Mouse (Mus musculus): Measurements from ENCODE around the gene Vmn1r228. TPM values are rescaled to one million over a fixed set of nuclear protein-coding genes. Genes with fewer than 3 reads are reported as not detected.

Gene Vmn1r228
- not detected for polyA plus RNA-seq (2014; fragmentation: Illumina TruSeq; extraction: RNeasy Lipid Tissue Mini Kit (QIAGEN cat#74804); ENCODE audit: low read depth, low replicate concordance)

GRCm38 (mm10) chr17:20786057-20786456, at the start of gene Vmn1r228:
Gene Vmn1r228, minus strand, starts transcription at chr17:20786157.

GRCm38 (mm10) chr17:20811255-20811654, 25.3 kb upstream of the Vmn1r228 start, which contains the start of gene Vmn1r229:
Gene Vmn1r229, plus strand, starts transcription at chr17:20811555.

GRCm38 (mm10) chr17:20729543-20729942, 56.4 kb downstream of the Vmn1r228 start, which contains the start of gene Vmn1r227:
Gene Vmn1r227, plus strand, starts transcription at chr17:20729843.

Other genes starting within 250 kb of the Vmn1r228 start
- gene Vmn2r109, start 221.4 kb downstream of the Vmn1r228 start, polyA plus RNA-seq (2014; fragmentation: Illumina TruSeq; extraction: RNeasy Lipid Tissue Mini Kit (QIAGEN cat#74804); ENCODE audit: low read depth, low replicate concordance): not detected
- gene Vmn2r110, start 189.7 kb downstream of the Vmn1r228 start, polyA plus RNA-seq (2014; fragmentation: Illumina TruSeq; extraction: RNeasy Lipid Tissue Mini Kit (QIAGEN cat#74804); ENCODE audit: low read depth, low replicate concordance): not detected
- gene Fpr-rs3, start 161.3 kb downstream of the Vmn1r228 start, polyA plus RNA-seq (2014; fragmentation: Illumina TruSeq; extraction: RNeasy Lipid Tissue Mini Kit (QIAGEN cat#74804); ENCODE audit: low read depth, low replicate concordance): not detected
- not detected for gene Vmn1r226, start 103.3 kb downstream of the Vmn1r228 start, polyA plus RNA-seq (2014; fragmentation: Illumina TruSeq; extraction: RNeasy Lipid Tissue Mini Kit (QIAGEN cat#74804); ENCODE audit: low read depth, low replicate concordance)
- gene Vmn1r227, start 56.3 kb downstream of the Vmn1r228 start, polyA plus RNA-seq (2014; fragmentation: Illumina TruSeq; extraction: RNeasy Lipid Tissue Mini Kit (QIAGEN cat#74804); ENCODE audit: low read depth, low replicate concordance): not detected
- gene Vmn1r229, start 25.4 kb upstream of the Vmn1r228 start, polyA plus RNA-seq (2014; fragmentation: Illumina TruSeq; extraction: RNeasy Lipid Tissue Mini Kit (QIAGEN cat#74804); ENCODE audit: low read depth, low replicate concordance): not detected
- gene Vmn1r230, start 54.3 kb upstream of the Vmn1r228 start, polyA plus RNA-seq (2014; fragmentation: Illumina TruSeq; extraction: RNeasy Lipid Tissue Mini Kit (QIAGEN cat#74804); ENCODE audit: low read depth, low replicate concordance): not detected
- gene Vmn1r231, start 118.9 kb upstream of the Vmn1r228 start, polyA plus RNA-seq (2014; fragmentation: Illumina TruSeq; extraction: RNeasy Lipid Tissue Mini Kit (QIAGEN cat#74804); ENCODE audit: low read depth, low replicate concordance): not detected
- not detected for gene Vmn1r232, start 133.6 kb upstream of the Vmn1r228 start, polyA plus RNA-seq (2014; fragmentation: Illumina TruSeq; extraction: RNeasy Lipid Tissue Mini Kit (QIAGEN cat#74804); ENCODE audit: low read depth, low replicate concordance)
- 39.1 TPM for gene Ppp2r1a, start 159.2 kb upstream of the Vmn1r228 start, polyA plus RNA-seq (2014; fragmentation: Illumina TruSeq; extraction: RNeasy Lipid Tissue Mini Kit (QIAGEN cat#74804); ENCODE audit: low read depth, low replicate concordance)
- not detected for gene Vmn1r233, start 210.3 kb upstream of the Vmn1r228 start, polyA plus RNA-seq (2014; fragmentation: Illumina TruSeq; extraction: RNeasy Lipid Tissue Mini Kit (QIAGEN cat#74804); ENCODE audit: low read depth, low replicate concordance)
- gene Zfp160, start 222.7 kb upstream of the Vmn1r228 start, polyA plus RNA-seq (2014; fragmentation: Illumina TruSeq; extraction: RNeasy Lipid Tissue Mini Kit (QIAGEN cat#74804); ENCODE audit: low read depth, low replicate concordance): 78.2 TPM